Mouse (Mus musculus) MEL (cell line): ENCODE results near the gene Slc2a13.

Experiments used
- CHD2 ChIP-seq: IDR thresholded peaks from 2 replicates; pipeline ENCODE4 v1.6.1; 2011; ENCODE audit warnings: low read length, improper control_type of control experiment
- CTCF ChIP-seq, 3 experiments: IDR thresholded peaks in 2 of 3; conservative IDR thresholded peaks in 1 of 3; 2 replicates each; pipeline ENCODE4 v1.5.1; 2011 to 2012; ENCODE audit warnings: low read length in 3 of 3, low read depth in 2 of 3, mild to moderate bottlenecking in 2 of 3, improper control_type of control experiment in 1 of 3, inconsistent platforms in 1 of 3, mixed read lengths in 1 of 3, moderate library complexity in 1 of 3; ENCODE audit not compliant: control insufficient read depth in 1 of 3, insufficient read depth in 1 of 3, poor library complexity in 1 of 3, severe bottlenecking in 1 of 3
- EP300 ChIP-seq, 2 experiments: IDR thresholded peaks; 2 replicates each; pipeline ENCODE4 v1.6.1; 2011; ENCODE audit warnings: improper control_type of control experiment in 2 of 2, low read length in 2 of 2, low read depth in 1 of 2, mild to moderate bottlenecking in 1 of 2
- GATA1 ChIP-seq: IDR thresholded peaks from 2 replicates; pipeline ENCODE4 v1.6.1; 2011; ENCODE audit warnings: low read depth, low read length, improper control_type of control experiment
- HCFC1 ChIP-seq: IDR thresholded peaks from 2 replicates; pipeline ENCODE4 v1.6.1; 2012; ENCODE audit warnings: low read depth, mild to moderate bottlenecking, inconsistent platforms, low read length, improper control_type of control experiment, moderate library complexity
- MEF2A ChIP-seq: IDR thresholded peaks from 2 replicates; pipeline ENCODE4 v1.6.1; 2014; ENCODE audit warnings: low read depth, mild to moderate bottlenecking, inconsistent platforms, low read length, improper control_type of control experiment; ENCODE audit not compliant: poor library complexity, insufficient replicate concordance, severe bottlenecking; ENCODE audit errors: extremely low read depth
- MYB ChIP-seq: IDR thresholded peaks from 2 replicates; pipeline ENCODE4 v1.6.1; 2011; ENCODE audit warnings: mild to moderate bottlenecking, low read depth, low read length, improper control_type of control experiment
- MYC ChIP-seq: IDR thresholded peaks from 2 replicates; pipeline ENCODE4 v1.6.1; 2011; ENCODE audit warnings: low read depth, mild to moderate bottlenecking, low read length, improper control_type of control experiment, moderate library complexity
- POLR2A ChIP-seq, 2 experiments: IDR thresholded peaks; 2 replicates each; pipeline ENCODE4 v1.6.1; 2011 to 2012; ENCODE audit warnings: low read length in 2 of 2, mild to moderate bottlenecking in 2 of 2, control low read depth in 1 of 2, improper control_type of control experiment in 1 of 2, low read depth in 1 of 2, moderate library complexity in 1 of 2; ENCODE audit not compliant: control insufficient read depth in 1 of 2, insufficient read depth in 1 of 2, poor library complexity in 1 of 2
- POLR2AphosphoS2 ChIP-seq: IDR thresholded peaks from 2 replicates; pipeline ENCODE4 v1.6.1; 2011; ENCODE audit warnings: low read length, improper control_type of control experiment
- POLR2AphosphoS5 ChIP-seq: IDR thresholded peaks from 2 replicates; pipeline ENCODE4 v1.6.1; 2012; ENCODE audit warnings: low read depth, borderline replicate concordance, mild to moderate bottlenecking, inconsistent platforms, low read length, moderate library complexity, mixed read lengths
- SMC3 ChIP-seq: IDR thresholded peaks from 2 replicates; pipeline ENCODE4 v1.6.1; 2011; ENCODE audit warnings: low read depth, low read length, improper control_type of control experiment
- TAL1 ChIP-seq: IDR thresholded peaks from 2 replicates; pipeline ENCODE4 v1.6.1; 2012; ENCODE audit warnings: mild to moderate bottlenecking, inconsistent platforms, low read length, moderate library complexity, mixed read lengths
- USF2 ChIP-seq, 2 experiments: IDR thresholded peaks; 2 replicates each; pipeline ENCODE4 v1.6.1; 2011 to 2012; ENCODE audit warnings: improper control_type of control experiment in 2 of 2, low read length in 2 of 2, borderline replicate concordance in 1 of 2, inconsistent platforms in 1 of 2, low read depth in 1 of 2, mild to moderate bottlenecking in 1 of 2; ENCODE audit not compliant: insufficient read depth in 1 of 2

GRCm38 (mm10) chr15:91479924-91480615 is 93.0 kb downstream of the Slc2a13 start:
- no peak for TF ChIP-seq SMC3
- TF ChIP-seq POLR2AphosphoS5, result no peak
- TF ChIP-seq CTCF (IDR thresholded peaks at IDR 0.05 in 2 of 3, conservative IDR thresholded peaks at IDR 0.05 in 1 of 3; ENCODE audit: control insufficient read depth in 1 of 3, insufficient read depth in 1 of 3, low read depth in 2 of 3, low read length in 3 of 3, poor library complexity in 1 of 3, severe bottlenecking in 1 of 3), result no peak
- no peak for TF ChIP-seq HCFC1
- no peak for TF ChIP-seq GATA1
- TF ChIP-seq POLR2A (IDR thresholded peaks at IDR 0.05; ENCODE audit: control insufficient read depth in 1 of 2, insufficient read depth in 1 of 2, low read depth in 1 of 2, low read length in 2 of 2, poor library complexity in 1 of 2), result no peak
- TF ChIP-seq POLR2AphosphoS2, result no peak
- no peak for TF ChIP-seq MYB
- no peak for TF ChIP-seq CHD2
- TF ChIP-seq USF2 (IDR thresholded peaks at IDR 0.05; ENCODE audit: borderline replicate concordance in 1 of 2, insufficient read depth in 1 of 2, low read depth in 1 of 2, low read length in 2 of 2), result no peak
- TF ChIP-seq TAL1, result no peak
- no peak for TF ChIP-seq EP300 (IDR thresholded peaks at IDR 0.05; ENCODE audit: low read depth in 1 of 2, low read length in 2 of 2)
- no peak for TF ChIP-seq MEF2A
- TF ChIP-seq MYC, result no peak
